Mouse (Mus musculus) kidney, adult 9 months (tissue): ENCODE measurements around the gene Slc39a11.
"Not testable (repeated sequence)": the region's sequence is repeated elsewhere in the genome, so short reads cannot be mapped to it uniquely, and the experiment has no call there.

ENCODE experiments used
- DNase-seq: peaks from one replicate; pipeline ENCODE4 v3.0.0; 2022

The Slc39a11 gene

GRCm38 (mm10) chr11:113666648-113667047 lies 16.8 kb upstream of the Slc39a11 start:
- peak; percentile 69 for DNase-seq

- no peak for DNase-seq
Measured at GRCm38 (mm10) chr11:113666205-113666604, 16.3 kb upstream of the Slc39a11 start.

- DNase-seq, result no peak
Measured at GRCm38 (mm10) chr11:113664279-113664678, 14.4 kb upstream of the Slc39a11 start.

GRCm38 (mm10) chr11:113661835-113662351 lies 12.0 kb upstream of the Slc39a11 start:
- no peak for DNase-seq

GRCm38 (mm10) chr11:113660940-113661339 lies 11.1 kb upstream of the Slc39a11 start:
- DNase-seq, result no peak

GRCm38 (mm10) chr11:113660213-113660612 lies 10.3 kb upstream of the Slc39a11 start:
- not testable (repeated sequence) for DNase-seq

- no peak for DNase-seq
Measured at GRCm38 (mm10) chr11:113658763-113659162, 8.9 kb upstream of the Slc39a11 start.

- peak; percentile 67 for DNase-seq
Measured at GRCm38 (mm10) chr11:113658319-113658718, 8.4 kb upstream of the Slc39a11 start.

GRCm38 (mm10) chr11:113657221-113657620 lies 7.3 kb upstream of the Slc39a11 start:
- DNase-seq, result no peak

- no peak for DNase-seq
Measured at GRCm38 (mm10) chr11:113656511-113656932, 6.6 kb upstream of the Slc39a11 start.

- DNase-seq, result no peak
Measured at GRCm38 (mm10) chr11:113654561-113655270, 4.8 kb upstream of the Slc39a11 start.

GRCm38 (mm10) chr11:113654105-113654504 lies 4.2 kb upstream of the Slc39a11 start:
- DNase-seq, result no peak

- peak; percentile 78 for DNase-seq
Measured at GRCm38 (mm10) chr11:113652516-113652915, 2.6 kb upstream of the Slc39a11 start.

- peak; percentile 48 for DNase-seq
Measured at GRCm38 (mm10) chr11:113651907-113652273, 2.0 kb upstream of the Slc39a11 start.

GRCm38 (mm10) chr11:113651206-113651906 lies 1.5 kb upstream of the Slc39a11 start:
- DNase-seq, result no peak

- no peak for DNase-seq
Measured at GRCm38 (mm10) chr11:113648690-113649352, 1.1 kb downstream of the Slc39a11 start, which contains the start of gene Cog1. Gene Cog1, plus strand, starts transcription at chr11:113649169.

GRCm38 (mm10) chr11:113648152-113648551 lies 1.7 kb downstream of the Slc39a11 start:
- peak; percentile 79 for DNase-seq

- no peak for DNase-seq
Measured at GRCm38 (mm10) chr11:113645181-113645580, 4.7 kb downstream of the Slc39a11 start.

GRCm38 (mm10) chr11:113638680-113639079 lies 11.2 kb downstream of the Slc39a11 start:
- no peak for DNase-seq

- no peak for DNase-seq
Measured at GRCm38 (mm10) chr11:113634699-113635121, 15.2 kb downstream of the Slc39a11 start.

GRCm38 (mm10) chr11:113633398-113633797 lies 16.5 kb downstream of the Slc39a11 start:
- no peak for DNase-seq

GRCm38 (mm10) chr11:113632303-113632702 lies 17.6 kb downstream of the Slc39a11 start:
- DNase-seq, result no peak

- no peak for DNase-seq
Measured at GRCm38 (mm10) chr11:113631862-113632261, 18.0 kb downstream of the Slc39a11 start.
